Mouse (Mus musculus) CH12.LX (cell line): ENCODE data around the gene C77080. TPM values are rescaled to one million over a fixed set of nuclear protein-coding genes. Genes with fewer than 3 reads are reported as not detected.

Source experiments
- DNase-seq: peaks from one replicate; pipeline ENCODE4 v3.0.0-alpha.2; 2013; ENCODE audit errors: extremely low read depth
- H3K27ac ChIP-seq: 2 replicates; pipeline ENCODE4 v1.5.1; 2012; ENCODE audit warnings: low read depth, mild to moderate bottlenecking, control low read depth, moderate library complexity; ENCODE audit not compliant: insufficient read depth
- H3K27me3 ChIP-seq: replicated peaks from 2 replicates; pipeline ENCODE3; 2012; ENCODE audit warnings: inconsistent platforms
- H3K36me3 ChIP-seq, 2 experiments: replicated peaks in 1 of 2; 2 replicates each; pipeline versions ENCODE3 to v1.6.1; 2012; ENCODE audit warnings: inconsistent platforms in 1 of 2, low read length in 1 of 2, mild to moderate bottlenecking in 1 of 2, mixed read lengths in 1 of 2, moderate library complexity in 1 of 2; ENCODE audit not compliant: control insufficient read depth in 1 of 2, insufficient read depth in 1 of 2
- H3K4me1 ChIP-seq, 2 experiments: 2 replicates each; pipeline ENCODE4 v1.6.1; 2012; ENCODE audit warnings: inconsistent platforms in 1 of 2, moderate library complexity in 1 of 2; ENCODE audit not compliant: insufficient read depth in 2 of 2, control insufficient read depth in 1 of 2
- H3K4me2 ChIP-seq: 2 replicates; pipeline ENCODE4 v1.6.1; 2012; ENCODE audit warnings: low read depth, mild to moderate bottlenecking, control low read depth; ENCODE audit not compliant: poor library complexity, insufficient read depth, severe bottlenecking
- H3K4me3 ChIP-seq, 3 experiments: fragments of 150-350 bp in 1 of 3; sonication (generic) in 1 of 3; replicated peaks in 1 of 3; 2 replicates each; pipeline versions ENCODE3 to v1.5.1; 2011 to 2012; ENCODE audit warnings: low read depth in 2 of 3, low read length in 2 of 3, mild to moderate bottlenecking in 2 of 3, moderate library complexity in 2 of 3, control low read depth in 1 of 3, improper control_type of control experiment in 1 of 3, inconsistent platforms in 1 of 3, mixed read lengths in 1 of 3; ENCODE audit not compliant: poor library complexity in 1 of 3
- H3K79me2 ChIP-seq: replicated peaks from 2 replicates; pipeline ENCODE4 v1.6.1; 2012; ENCODE audit warnings: mild to moderate bottlenecking, moderate library complexity; ENCODE audit not compliant: control insufficient read depth, poor library complexity, insufficient read depth, severe bottlenecking; ENCODE audit errors: extremely low read depth
- H3K9ac ChIP-seq: 2 replicates; pipeline ENCODE4 v1.6.1; 2012; ENCODE audit warnings: low read depth, mild to moderate bottlenecking, control low read depth, moderate library complexity; ENCODE audit not compliant: insufficient read depth
- H3K9me3 ChIP-seq: replicated peaks from 2 replicates; pipeline ENCODE3; 2012; ENCODE audit warnings: low read length, inconsistent platforms, mixed read lengths
- BHLHE40 ChIP-seq: IDR thresholded peaks from 2 replicates; pipeline ENCODE4 v1.6.1; 2011; ENCODE audit warnings: mild to moderate bottlenecking, low read depth, low read length, improper control_type of control experiment
- CHD1 ChIP-seq: IDR thresholded peaks from 2 replicates; pipeline ENCODE4 v1.6.1; 2012; ENCODE audit warnings: low read depth, low read length, improper control_type of control experiment, inconsistent platforms
- CHD2 ChIP-seq: IDR thresholded peaks from 2 replicates; pipeline ENCODE4 v1.6.1; 2011; ENCODE audit warnings: low read length, improper control_type of control experiment
- CTCF ChIP-seq, 2 experiments: IDR thresholded peaks in 1 of 2; conservative IDR thresholded peaks in 1 of 2; 2 replicates each; pipeline ENCODE4 v1.5.1; 2011 to 2012; ENCODE audit warnings: low read depth in 2 of 2, low read length in 2 of 2, improper control_type of control experiment in 1 of 2, inconsistent platforms in 1 of 2, mild to moderate bottlenecking in 1 of 2, moderate library complexity in 1 of 2
- E2F4 ChIP-seq: IDR thresholded peaks from 2 replicates; pipeline ENCODE4 v1.6.1; 2011; ENCODE audit warnings: low read depth, low read length, improper control_type of control experiment; ENCODE audit not compliant: insufficient replicate concordance
- ELF1 ChIP-seq: IDR thresholded peaks from 2 replicates; pipeline ENCODE4 v1.6.1; 2014; ENCODE audit warnings: low read depth, mild to moderate bottlenecking, inconsistent platforms, low read length, improper control_type of control experiment
- EP300 ChIP-seq: IDR thresholded peaks from 2 replicates; pipeline ENCODE4 v1.6.1; 2011; ENCODE audit warnings: low read length, improper control_type of control experiment
- GABPA ChIP-seq: IDR thresholded peaks from 2 replicates; pipeline ENCODE4 v1.6.1; 2012; ENCODE audit warnings: low read depth, low read length, improper control_type of control experiment, inconsistent platforms; ENCODE audit not compliant: insufficient replicate concordance
- HCFC1 ChIP-seq: IDR thresholded peaks from 2 replicates; pipeline ENCODE4 v1.6.1; 2012; ENCODE audit warnings: low read depth, mild to moderate bottlenecking, inconsistent platforms, low read length, improper control_type of control experiment
- IRF4 ChIP-seq: IDR thresholded peaks from 2 replicates; pipeline ENCODE4 v1.6.1; 2014; ENCODE audit warnings: low read depth, mild to moderate bottlenecking, inconsistent platforms, low read length, improper control_type of control experiment
- JUND ChIP-seq: conservative IDR thresholded peaks from 2 replicates; pipeline ENCODE4 v1.6.1; 2011; ENCODE audit warnings: low read depth, low read length, improper control_type of control experiment
- KAT2A ChIP-seq: IDR thresholded peaks from 2 replicates; pipeline ENCODE4 v1.6.1; 2012; ENCODE audit warnings: low read length, improper control_type of control experiment, inconsistent platforms; ENCODE audit not compliant: insufficient replicate concordance
- MAFK ChIP-seq: IDR thresholded peaks from 2 replicates; pipeline ENCODE4 v1.6.1; 2011; ENCODE audit warnings: low read length, improper control_type of control experiment; ENCODE audit not compliant: insufficient replicate concordance
- MAZ ChIP-seq: IDR thresholded peaks from 2 replicates; pipeline ENCODE4 v1.6.1; 2012; ENCODE audit warnings: low read depth, mild to moderate bottlenecking, inconsistent platforms, low read length, improper control_type of control experiment, moderate library complexity
- MEF2A ChIP-seq: IDR thresholded peaks from 2 replicates; pipeline ENCODE4 v1.6.1; 2014; ENCODE audit warnings: low read depth, mild to moderate bottlenecking, inconsistent platforms, low read length, improper control_type of control experiment, borderline replicate concordance
- NRF1 ChIP-seq: IDR thresholded peaks from 2 replicates; pipeline ENCODE4 v1.6.1; 2014; ENCODE audit warnings: low read depth, mild to moderate bottlenecking, inconsistent platforms, low read length, improper control_type of control experiment, moderate library complexity
- PAX5 ChIP-seq: IDR thresholded peaks from 2 replicates; pipeline ENCODE4 v1.6.1; 2012; ENCODE audit warnings: low read length, inconsistent platforms, mixed read lengths
- POLR2AphosphoS2 ChIP-seq: IDR thresholded peaks from 2 replicates; pipeline ENCODE4 v1.6.1; 2011; ENCODE audit warnings: low read depth, low read length, improper control_type of control experiment
- RCOR1 ChIP-seq: conservative IDR thresholded peaks from 2 replicates; pipeline ENCODE4 v1.6.1; 2012; ENCODE audit warnings: low read depth, mild to moderate bottlenecking, inconsistent platforms, low read length, improper control_type of control experiment
- SIN3A ChIP-seq: IDR thresholded peaks from 2 replicates; pipeline ENCODE4 v1.6.1; 2012; ENCODE audit warnings: low read length, improper control_type of control experiment, inconsistent platforms
- SMC3 ChIP-seq: IDR thresholded peaks from 2 replicates; pipeline ENCODE4 v1.6.1; 2011; ENCODE audit warnings: low read depth, low read length, improper control_type of control experiment
- TBP ChIP-seq: conservative IDR thresholded peaks from 2 replicates; pipeline ENCODE4 v1.6.1; 2011; ENCODE audit warnings: low read depth, low read length, improper control_type of control experiment
- TCF12 ChIP-seq: IDR thresholded peaks from 2 replicates; pipeline ENCODE4 v1.6.1; 2014; ENCODE audit warnings: low read depth, mild to moderate bottlenecking, inconsistent platforms, low read length, improper control_type of control experiment
- UBTF ChIP-seq: IDR thresholded peaks from 2 replicates; pipeline ENCODE4 v1.6.1; 2012; ENCODE audit warnings: low read depth, mild to moderate bottlenecking, inconsistent platforms, low read length, improper control_type of control experiment, moderate library complexity
- USF1 ChIP-seq: IDR thresholded peaks from 2 replicates; pipeline ENCODE4 v1.6.1; 2014; ENCODE audit warnings: low read depth, mild to moderate bottlenecking, inconsistent platforms, low read length, improper control_type of control experiment
- ZKSCAN1 ChIP-seq: IDR thresholded peaks from 2 replicates; pipeline ENCODE4 v1.6.1; 2012; ENCODE audit warnings: low read depth, inconsistent platforms, low read length, improper control_type of control experiment, borderline replicate concordance
- ZMIZ1 ChIP-seq: IDR thresholded peaks from 2 replicates; pipeline ENCODE4 v1.6.1; 2012; ENCODE audit warnings: low read depth, mild to moderate bottlenecking, inconsistent platforms, low read length, improper control_type of control experiment
- ZNF384 ChIP-seq: IDR thresholded peaks from 2 replicates; pipeline ENCODE4 v1.6.1; 2012; ENCODE audit warnings: low read depth, low read length, improper control_type of control experiment, inconsistent platforms
- dilution Hi-C: fragments of 300-500 bp; cut with MboI; formaldehyde crosslinking; loops from 2 replicates; pipeline ENCODE4 v1.14.3; 2020; ENCODE audit warnings: low sequenced_read_pairs; ENCODE audit not compliant: extremely low pct_unique_long_range_greater_than_20kb, extremely low pct_ligation_motif_present
- in situ Hi-C: fragments of 300-500 bp; cut with MboI; formaldehyde crosslinking; loops from 3 replicates; pipeline ENCODE4 v1.14.3; 2019; ENCODE audit warnings: low sequenced_read_pairs, low pct_ligation_motif_present, low pct_unique_long_range_greater_than_20kb, mixed read lengths
- polyA plus RNA-seq: library from polyadenylated mRNA; unstranded; fragments of >175 nt; gene quantifications from 2 replicates; pipeline ENCODE4 v1.2.1, GENCODE M21; 2012; ENCODE audit warnings: low read depth; ENCODE audit not compliant: insufficient read length
- total RNA-seq, 2 experiments: library from RNA; depleted of rRNA; stranded (reverse); fragments of 300-350 nt in 1 of 2; fragments of >200 nt in 1 of 2; gene quantifications; 2 replicates each; pipeline ENCODE4 v1.2.3; 2012 to 2014

C77080 gene
- total and polyA plus RNA-seq, 3 experiments, result 0.38 to 1.1 TPM; not detected in 1

- in situ Hi-C loops, result no loop called here
- H3K4me1 ChIP-seq, result peaks cover 0 to 23% of the 10 kb centered on the region in 2 experiments; a peak in 3 of 4 replicates
Observed at GRCm38 (mm10) chr4:129252492-129252891, 8.7 kb downstream of the C77080 start.

DNA sequence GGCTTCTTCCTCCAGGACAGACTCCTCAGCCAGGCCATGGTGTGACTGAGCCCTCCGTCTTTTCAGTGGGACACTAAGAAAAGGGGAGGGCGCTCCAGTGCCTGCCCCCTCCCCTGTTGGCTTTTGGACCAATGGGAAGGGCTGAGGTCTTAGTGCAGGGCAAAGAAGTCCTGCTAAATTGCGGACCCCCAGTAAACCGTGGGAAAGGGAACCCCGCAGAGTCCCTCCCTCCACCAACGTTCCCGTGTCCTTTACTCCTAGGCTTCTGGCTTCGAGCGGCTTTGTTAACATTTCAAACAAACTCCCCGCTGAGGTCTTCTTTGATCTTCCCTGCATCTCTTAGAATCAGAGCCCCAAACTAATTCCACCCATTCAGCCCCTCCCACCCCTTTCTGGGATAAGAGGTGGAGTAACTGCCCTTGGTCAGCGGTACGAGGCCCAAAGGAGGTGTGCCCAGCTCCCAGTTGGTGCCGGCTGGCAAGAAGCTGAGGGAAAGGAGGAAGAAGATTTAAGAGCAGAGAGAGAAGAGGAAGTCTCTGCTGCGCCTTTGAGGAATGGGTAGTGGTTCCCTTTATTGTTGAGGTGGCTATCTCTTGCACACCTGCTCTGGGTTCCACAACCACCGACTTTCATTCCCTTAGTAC lies 9.6 kb downstream of the C77080 start:
- DNase-seq, result no peak
- Histone ChIP-seq H3K4me1 (peaks cover 0 to 20% of the 10 kb centered on the region in 2 experiments; a peak in 3 of 4 replicates), H3K4me2 (no peak overlapping the region), H3K9me3 (no peaks in the 10 kb centered on the region), H3K9ac (no peak overlapping the region), H3K27ac (no peak overlapping the region), H3K4me3 (no peak overlapping the region), H3K27me3 (peaks cover 42% of the 10 kb centered on the region), H3K36me3 (no peaks in the 10 kb centered on the region), H3K79me2 (no peaks in the 10 kb centered on the region)
- TF ChIP-seq MEF2A, result no peak
- TF ChIP-seq UBTF, result no peak
- TF ChIP-seq POLR2AphosphoS2, result no peak
- no peak for TF ChIP-seq TCF12
- TF ChIP-seq IRF4, result no peak
- TF ChIP-seq CHD2, result no peak
- TF ChIP-seq MAZ, result no peak
- TF ChIP-seq KAT2A, result no peak
- TF ChIP-seq CTCF (conservative IDR thresholded peaks at IDR 0.05 in 1 of 2, IDR thresholded peaks at IDR 0.05 in 1 of 2; ENCODE audit: low read depth in 2 of 2, low read length in 2 of 2), result no peak
- no peak for TF ChIP-seq HCFC1
- TF ChIP-seq JUND, result no peak
- TF ChIP-seq CHD1, result no peak
- TF ChIP-seq EP300, result no peak
- TF ChIP-seq BHLHE40, result no peak
- no peak for TF ChIP-seq RCOR1
- TF ChIP-seq ZMIZ1, result no peak
- in situ Hi-C loops, result no loop called here
- dilution Hi-C loops, result no loop called here

More at GRCm38 (mm10) chr4:129252492-129252891, 8.7 kb downstream of the C77080 start:
- H3K27me3 ChIP-seq, result peaks cover 34% of the 10 kb centered on the region
- H3K27ac ChIP-seq, result no peak overlapping the region
- H3K4me3 ChIP-seq, result no peak overlapping the region
- dilution Hi-C loops, result no loop called here
- no peak for DNase-seq
- H3K9ac ChIP-seq, result no peak overlapping the region
- H3K79me2 ChIP-seq, result no peaks in the 10 kb centered on the region
- H3K4me2 ChIP-seq, result no peak overlapping the region
- no peaks in the 10 kb centered on the region for H3K36me3 ChIP-seq
- no peaks in the 10 kb centered on the region for H3K9me3 ChIP-seq
- TF ChIP-seq CHD1 (no peak), TBP (no peak), MAFK (no peak), ZNF384 (no peak), NRF1 (no peak), CTCF (conservative IDR thresholded peaks at IDR 0.05 in 1 of 2, IDR thresholded peaks at IDR 0.05 in 1 of 2; ENCODE audit: low read depth in 2 of 2, low read length in 2 of 2) (no peak), SIN3A (no peak), PAX5 (no peak), ZKSCAN1 (no peak), USF1 (no peak), POLR2AphosphoS2 (no peak), ZMIZ1 (no peak), SMC3 (no peak), E2F4 (no peak), HCFC1 (no peak), ELF1 (no peak), KAT2A (no peak), GABPA (no peak), MEF2A (no peak)
